Mouse (Mus musculus): ENCODE results near the gene Pifo.

The Pifo gene

GRCm38 (mm10) chr3:105957235-105957634, 57.2 kb downstream of the Pifo start:
- no peak for DNase-seq (ENCODE audit: low read depth, low spot score)

GRCm38 (mm10) chr3:105951348-105951747, 63.1 kb downstream of the Pifo start:
- no peak for DNase-seq (ENCODE audit: low read depth, low spot score)
